Mouse (Mus musculus) CH12.LX (cell line): ENCODE data around the gene Scn8a. TPM values are rescaled to one million over a fixed set of nuclear protein-coding genes. Genes with fewer than 3 reads are reported as not detected.
A peak's percentile ranks its signal among the peaks of the same experiment; 100 is the strongest.

ENCODE experiments used
- DNase-seq: peaks from one replicate; pipeline ENCODE4 v3.0.0-alpha.2; 2013; ENCODE audit errors: extremely low read depth
- H3K27ac ChIP-seq: 2 replicates; pipeline ENCODE4 v1.5.1; 2012; ENCODE audit warnings: low read depth, mild to moderate bottlenecking, control low read depth, moderate library complexity; ENCODE audit not compliant: insufficient read depth
- H3K27me3 ChIP-seq: replicated peaks from 2 replicates; pipeline ENCODE3; 2012; ENCODE audit warnings: inconsistent platforms
- H3K36me3 ChIP-seq, 2 experiments: replicated peaks in 1 of 2; 2 replicates each; pipeline versions ENCODE3 to v1.6.1; 2012; ENCODE audit warnings: inconsistent platforms in 1 of 2, low read length in 1 of 2, mild to moderate bottlenecking in 1 of 2, mixed read lengths in 1 of 2, moderate library complexity in 1 of 2; ENCODE audit not compliant: control insufficient read depth in 1 of 2, insufficient read depth in 1 of 2
- H3K4me1 ChIP-seq, 2 experiments: 2 replicates each; pipeline ENCODE4 v1.6.1; 2012; ENCODE audit warnings: inconsistent platforms in 1 of 2, moderate library complexity in 1 of 2; ENCODE audit not compliant: insufficient read depth in 2 of 2, control insufficient read depth in 1 of 2
- H3K4me2 ChIP-seq: 2 replicates; pipeline ENCODE4 v1.6.1; 2012; ENCODE audit warnings: low read depth, mild to moderate bottlenecking, control low read depth; ENCODE audit not compliant: poor library complexity, insufficient read depth, severe bottlenecking
- H3K4me3 ChIP-seq, 3 experiments: fragments of 150-350 bp in 1 of 3; sonication (generic) in 1 of 3; replicated peaks in 1 of 3; 2 replicates each; pipeline versions ENCODE3 to v1.5.1; 2011 to 2012; ENCODE audit warnings: low read depth in 2 of 3, low read length in 2 of 3, mild to moderate bottlenecking in 2 of 3, moderate library complexity in 2 of 3, control low read depth in 1 of 3, improper control_type of control experiment in 1 of 3, inconsistent platforms in 1 of 3, mixed read lengths in 1 of 3; ENCODE audit not compliant: poor library complexity in 1 of 3
- H3K79me2 ChIP-seq: replicated peaks from 2 replicates; pipeline ENCODE4 v1.6.1; 2012; ENCODE audit warnings: mild to moderate bottlenecking, moderate library complexity; ENCODE audit not compliant: control insufficient read depth, poor library complexity, insufficient read depth, severe bottlenecking; ENCODE audit errors: extremely low read depth
- H3K9ac ChIP-seq: 2 replicates; pipeline ENCODE4 v1.6.1; 2012; ENCODE audit warnings: low read depth, mild to moderate bottlenecking, control low read depth, moderate library complexity; ENCODE audit not compliant: insufficient read depth
- H3K9me3 ChIP-seq: replicated peaks from 2 replicates; pipeline ENCODE3; 2012; ENCODE audit warnings: low read length, inconsistent platforms, mixed read lengths
- BHLHE40 ChIP-seq: IDR thresholded peaks from 2 replicates; pipeline ENCODE4 v1.6.1; 2011; ENCODE audit warnings: mild to moderate bottlenecking, low read depth, low read length, improper control_type of control experiment
- CHD1 ChIP-seq: IDR thresholded peaks from 2 replicates; pipeline ENCODE4 v1.6.1; 2012; ENCODE audit warnings: low read depth, low read length, improper control_type of control experiment, inconsistent platforms
- CTCF ChIP-seq, 2 experiments: IDR thresholded peaks in 1 of 2; conservative IDR thresholded peaks in 1 of 2; 2 replicates each; pipeline ENCODE4 v1.5.1; 2011 to 2012; ENCODE audit warnings: low read depth in 2 of 2, low read length in 2 of 2, improper control_type of control experiment in 1 of 2, inconsistent platforms in 1 of 2, mild to moderate bottlenecking in 1 of 2, moderate library complexity in 1 of 2
- E2F4 ChIP-seq: IDR thresholded peaks from 2 replicates; pipeline ENCODE4 v1.6.1; 2011; ENCODE audit warnings: low read depth, low read length, improper control_type of control experiment; ENCODE audit not compliant: insufficient replicate concordance
- ETS1 ChIP-seq: conservative IDR thresholded peaks from 2 replicates; pipeline ENCODE4 v1.6.1; 2012; ENCODE audit warnings: low read depth, mild to moderate bottlenecking, inconsistent platforms, low read length, improper control_type of control experiment, moderate library complexity
- GABPA ChIP-seq: IDR thresholded peaks from 2 replicates; pipeline ENCODE4 v1.6.1; 2012; ENCODE audit warnings: low read depth, low read length, improper control_type of control experiment, inconsistent platforms; ENCODE audit not compliant: insufficient replicate concordance
- HCFC1 ChIP-seq: IDR thresholded peaks from 2 replicates; pipeline ENCODE4 v1.6.1; 2012; ENCODE audit warnings: low read depth, mild to moderate bottlenecking, inconsistent platforms, low read length, improper control_type of control experiment
- JUN ChIP-seq: IDR thresholded peaks from 2 replicates; pipeline ENCODE4 v1.6.1; 2011; ENCODE audit warnings: low read depth, mild to moderate bottlenecking, low read length, improper control_type of control experiment, moderate library complexity; ENCODE audit not compliant: insufficient read depth
- MEF2A ChIP-seq: IDR thresholded peaks from 2 replicates; pipeline ENCODE4 v1.6.1; 2014; ENCODE audit warnings: low read depth, mild to moderate bottlenecking, inconsistent platforms, low read length, improper control_type of control experiment, borderline replicate concordance
- MXI1 ChIP-seq: IDR thresholded peaks from 2 replicates; pipeline ENCODE4 v1.6.1; 2011; ENCODE audit warnings: mild to moderate bottlenecking, low read depth, low read length, improper control_type of control experiment
- MYC ChIP-seq: IDR thresholded peaks from 2 replicates; pipeline ENCODE4 v1.6.1; 2011; ENCODE audit warnings: low read depth, mild to moderate bottlenecking, improper control_type of control experiment, low read length
- PAX5 ChIP-seq: IDR thresholded peaks from 2 replicates; pipeline ENCODE4 v1.6.1; 2012; ENCODE audit warnings: low read length, inconsistent platforms, mixed read lengths
- POLR2A ChIP-seq: IDR thresholded peaks from 2 replicates; pipeline ENCODE4 v1.6.1; 2011; ENCODE audit warnings: low read depth, mild to moderate bottlenecking, improper control_type of control experiment, low read length
- RAD21 ChIP-seq: IDR thresholded peaks from 2 replicates; pipeline ENCODE4 v1.6.1; 2011; ENCODE audit warnings: low read depth, mild to moderate bottlenecking, low read length, improper control_type of control experiment, moderate library complexity
- RCOR1 ChIP-seq: conservative IDR thresholded peaks from 2 replicates; pipeline ENCODE4 v1.6.1; 2012; ENCODE audit warnings: low read depth, mild to moderate bottlenecking, inconsistent platforms, low read length, improper control_type of control experiment
- SMC3 ChIP-seq: IDR thresholded peaks from 2 replicates; pipeline ENCODE4 v1.6.1; 2011; ENCODE audit warnings: low read depth, low read length, improper control_type of control experiment
- USF1 ChIP-seq: IDR thresholded peaks from 2 replicates; pipeline ENCODE4 v1.6.1; 2014; ENCODE audit warnings: low read depth, mild to moderate bottlenecking, inconsistent platforms, low read length, improper control_type of control experiment
- ZKSCAN1 ChIP-seq: IDR thresholded peaks from 2 replicates; pipeline ENCODE4 v1.6.1; 2012; ENCODE audit warnings: low read depth, inconsistent platforms, low read length, improper control_type of control experiment, borderline replicate concordance
- ZMIZ1 ChIP-seq: IDR thresholded peaks from 2 replicates; pipeline ENCODE4 v1.6.1; 2012; ENCODE audit warnings: low read depth, mild to moderate bottlenecking, inconsistent platforms, low read length, improper control_type of control experiment
- ZNF384 ChIP-seq: IDR thresholded peaks from 2 replicates; pipeline ENCODE4 v1.6.1; 2012; ENCODE audit warnings: low read depth, low read length, improper control_type of control experiment, inconsistent platforms
- dilution Hi-C: fragments of 300-500 bp; cut with MboI; formaldehyde crosslinking; loops from 2 replicates; pipeline ENCODE4 v1.14.3; 2020; ENCODE audit warnings: low sequenced_read_pairs; ENCODE audit not compliant: extremely low pct_unique_long_range_greater_than_20kb, extremely low pct_ligation_motif_present
- in situ Hi-C: fragments of 300-500 bp; cut with MboI; formaldehyde crosslinking; loops from 3 replicates; pipeline ENCODE4 v1.14.3; 2019; ENCODE audit warnings: low sequenced_read_pairs, low pct_ligation_motif_present, low pct_unique_long_range_greater_than_20kb, mixed read lengths
- polyA plus RNA-seq: library from polyadenylated mRNA; unstranded; fragments of >175 nt; gene quantifications from 2 replicates; pipeline ENCODE4 v1.2.1, GENCODE M21; 2012; ENCODE audit warnings: low read depth; ENCODE audit not compliant: insufficient read length
- total RNA-seq, 2 experiments: library from RNA; depleted of rRNA; stranded (reverse); fragments of 300-350 nt in 1 of 2; fragments of >200 nt in 1 of 2; gene quantifications; 2 replicates each; pipeline ENCODE4 v1.2.3; 2012 to 2014

Scn8a gene
- total and polyA plus RNA-seq, 3 experiments = 0.13 to 0.39 (median 0.15) TPM

DNA sequence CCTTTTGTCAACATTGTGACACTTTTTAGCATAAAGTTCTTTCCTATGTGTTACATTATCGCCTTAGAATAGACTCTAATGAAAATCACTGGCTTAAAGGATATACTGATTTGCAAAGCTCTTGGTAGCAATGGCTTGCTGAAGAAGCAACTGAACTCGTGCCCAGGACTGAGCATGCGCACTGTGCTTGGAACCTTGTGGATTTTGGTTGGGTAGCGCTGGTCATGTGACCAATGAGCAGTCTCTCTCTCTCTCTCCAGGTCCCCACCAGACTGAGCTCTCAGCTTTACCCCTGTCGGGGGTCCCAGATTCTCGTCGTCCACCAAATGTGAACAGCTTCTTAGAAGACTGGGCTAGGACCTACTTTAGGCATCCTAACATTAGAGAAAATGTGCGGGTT, 32.9 kb upstream of the Scn8a start:
- no peak overlapping the region for H3K4me3 ChIP-seq
- in situ Hi-C loops (loop anchor here (10.0 kb wide), 1 partner anchor 158 kb away; no protein-coding TSS in a partner anchor), dilution Hi-C loops (no loop called here)
- no peak overlapping the region for H3K4me2 ChIP-seq
- no peak for TF ChIP-seq JUN
- TF ChIP-seq CHD1 = no peak
- no peak for TF ChIP-seq RCOR1
- H3K9me3 ChIP-seq = peaks cover 16% of the 10 kb centered on the region
- H3K27me3 ChIP-seq = peaks cover 74% of the 10 kb centered on the region
- no peaks in the 10 kb centered on the region for H3K36me3 ChIP-seq
- no peaks in the 10 kb centered on the region for H3K79me2 ChIP-seq
- H3K27ac ChIP-seq = no peak overlapping the region
- DNase-seq = no peak
- no peak overlapping the region for H3K9ac ChIP-seq
- H3K4me1 ChIP-seq = no peaks in the 10 kb centered on the region; a peak in 2 of 4 replicates

DNA sequence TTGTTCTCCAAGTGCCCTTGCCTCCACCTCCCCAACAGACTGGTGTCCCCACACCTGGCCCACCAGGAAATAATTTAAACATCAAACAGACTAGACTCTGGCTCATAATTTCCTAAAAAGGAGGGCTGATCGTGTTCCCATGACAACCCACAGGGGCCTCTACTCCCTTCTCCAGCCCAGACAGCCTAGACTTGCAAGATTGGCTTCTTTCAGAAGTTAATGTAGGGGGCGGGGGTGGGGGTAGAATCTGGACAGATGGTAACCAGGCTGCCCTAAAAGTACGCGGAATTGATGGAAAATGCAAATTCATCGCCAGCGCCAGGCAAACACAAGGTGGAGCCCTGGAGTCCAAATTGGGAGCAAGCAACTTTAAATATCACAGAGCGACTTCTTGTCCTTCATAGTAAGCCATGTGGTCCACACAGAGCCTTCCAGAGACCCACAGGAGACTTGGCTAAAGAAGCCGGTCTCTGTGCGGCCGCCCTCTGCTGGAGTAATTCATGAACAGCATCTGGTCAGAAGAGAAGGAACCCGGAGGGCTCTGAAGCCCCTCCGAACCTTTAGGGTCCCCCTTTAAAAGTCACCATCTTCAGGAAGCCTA, 31.0 kb upstream of the Scn8a start:
- no peak for TF ChIP-seq POLR2A
- no peak for TF ChIP-seq USF1
- no peak for TF ChIP-seq MXI1
- no peak for TF ChIP-seq ZNF384
- no peak for TF ChIP-seq MEF2A
- no peak for TF ChIP-seq ZMIZ1
- TF ChIP-seq ZKSCAN1 = no peak
- no peak for TF ChIP-seq HCFC1
- peak; percentile 56; the same call in 1 of the 2 replicates for TF ChIP-seq MYC
- no peak for TF ChIP-seq JUN
- peak; percentile 38 to 66 for TF ChIP-seq CTCF (conservative IDR thresholded peaks at IDR 0.05 in 1 of 2, IDR thresholded peaks at IDR 0.05 in 1 of 2; ENCODE audit: low read depth in 2 of 2, low read length in 2 of 2)
- TF ChIP-seq GABPA = no peak
- peak; percentile 70 for TF ChIP-seq SMC3
- peak; percentile 50 for TF ChIP-seq RAD21
- TF ChIP-seq ETS1 = no peak
- TF ChIP-seq E2F4 = no peak
- no peak for TF ChIP-seq PAX5
- no peak for TF ChIP-seq BHLHE40
- no peaks in the 10 kb centered on the region for H3K36me3 ChIP-seq
- no peak overlapping the region for H3K9ac ChIP-seq
- peaks cover 63% of the 10 kb centered on the region for H3K27me3 ChIP-seq
- H3K9me3 ChIP-seq = peaks cover 16% of the 10 kb centered on the region
- dilution Hi-C loops = no loop called here
- H3K79me2 ChIP-seq = no peaks in the 10 kb centered on the region
- H3K27ac ChIP-seq = no peak overlapping the region
- no peak overlapping the region for H3K4me3 ChIP-seq
- in situ Hi-C loops = loop anchor here (10.0 kb wide), 1 partner anchor 156 kb away; no protein-coding TSS in a partner anchor
- 0 out of 2 replicates have a peak overlapping the region, but pooled peaks have one; percentile 3 for H3K4me2 ChIP-seq
- peak; percentile 35 for DNase-seq
- H3K4me1 ChIP-seq = no peaks in the 10 kb centered on the region; a peak in 1 of 4 replicates
